Mouse (Mus musculus) midbrain, postnatal 0 days (tissue): ENCODE measurements around the gene Baat. TPM values are rescaled to one million over a fixed set of nuclear protein-coding genes. Genes with fewer than 3 reads are reported as not detected.

ENCODE experiments used
- ATAC-seq: fragments of 200-750 bp; cut with Nextera tagmentation; 2 replicates; pipeline ENCODE4 v1.8.0; 2017; ENCODE audit warnings: moderate number of reproducible peaks, mild to moderate bottlenecking, moderate TSS enrichment, moderate library complexity; ENCODE audit not compliant: low FRiP score
- DNase-seq: peaks from one replicate; pipeline ENCODE4 v3.0.0-alpha.2; 2015; ENCODE audit warnings: low spot score
- H3K27ac ChIP-seq: fragments of 300-500 bp; sonication (generic); 2 replicates; pipeline ENCODE4 v1.5.1; 2014; ENCODE audit warnings: low read depth, mild to moderate bottlenecking, low read length, mixed read lengths
- H3K27me3 ChIP-seq: fragments of 300-500 bp; sonication (generic); 2 replicates; pipeline ENCODE4 v1.6.1; 2014; ENCODE audit warnings: low read length, control low read depth, mixed read lengths; ENCODE audit not compliant: insufficient read depth
- H3K36me3 ChIP-seq: fragments of 300-500 bp; sonication (generic); 2 replicates; pipeline ENCODE4 v1.6.1; 2014; ENCODE audit warnings: low read length, control low read depth, mixed read lengths; ENCODE audit not compliant: insufficient read depth
- H3K4me1 ChIP-seq: fragments of 300-500 bp; sonication (generic); 2 replicates; pipeline ENCODE4 v1.6.1; 2014; ENCODE audit warnings: mild to moderate bottlenecking, control low read depth, antibody characterized with exemption, low read length, mixed read lengths; ENCODE audit not compliant: insufficient read depth
- H3K4me2 ChIP-seq: fragments of 300-500 bp; sonication (generic); 2 replicates; pipeline ENCODE4 v1.6.1; 2014; ENCODE audit warnings: low read depth, mild to moderate bottlenecking, low read length, mixed read lengths; ENCODE audit not compliant: poor library complexity, severe bottlenecking
- H3K4me3 ChIP-seq: fragments of 300-500 bp; sonication (generic); 2 replicates; pipeline ENCODE4 v1.5.1; 2014; ENCODE audit warnings: low read depth, mild to moderate bottlenecking, low read length, moderate library complexity
- H3K9ac ChIP-seq: fragments of 300-500 bp; sonication (generic); replicated peaks from 2 replicates; pipeline ENCODE4 v1.6.1; 2014; ENCODE audit warnings: mild to moderate bottlenecking, low read length, moderate library complexity, mixed read lengths; ENCODE audit not compliant: poor library complexity, severe bottlenecking
- H3K9me3 ChIP-seq: fragments of 300-500 bp; sonication (generic); 2 replicates; pipeline ENCODE4 v1.6.1; 2016; ENCODE audit warnings: low read length, control low read depth
- CTCF ChIP-seq: IDR thresholded peaks from 2 replicates; pipeline ENCODE4 v1.5.1; 2016; ENCODE audit warnings: antibody characterized with exemption, mild to moderate bottlenecking
- WGBS: fragments of 180-500 bp; shearing (Covaris S2); extraction: QIAGEN DNeasy Blood & Tissue Kit; methylation state at CpG from one replicate; pipeline ENCODE4 v1.1.7; 2014; 5-methylcytosine and 5-hydroxymethylcytosine counted together
- polyA plus RNA-seq: library from polyadenylated mRNA; unstranded; fragments of >200 nt; fragmentation: Nextera tagmentation; extraction: Ambion mirVana; gene quantifications from 2 replicates; pipeline ENCODE4 v1.2.1, GENCODE M21; 2015
- total RNA-seq: library from RNA; depleted of rRNA; stranded (reverse); fragments of >200 nt; gene quantifications from 2 replicates; pipeline ENCODE4 v1.2.3, GENCODE M21; 2014

Baat gene
- total and polyA plus RNA-seq, 2 experiments from 2014 or later: not detected

DNA sequence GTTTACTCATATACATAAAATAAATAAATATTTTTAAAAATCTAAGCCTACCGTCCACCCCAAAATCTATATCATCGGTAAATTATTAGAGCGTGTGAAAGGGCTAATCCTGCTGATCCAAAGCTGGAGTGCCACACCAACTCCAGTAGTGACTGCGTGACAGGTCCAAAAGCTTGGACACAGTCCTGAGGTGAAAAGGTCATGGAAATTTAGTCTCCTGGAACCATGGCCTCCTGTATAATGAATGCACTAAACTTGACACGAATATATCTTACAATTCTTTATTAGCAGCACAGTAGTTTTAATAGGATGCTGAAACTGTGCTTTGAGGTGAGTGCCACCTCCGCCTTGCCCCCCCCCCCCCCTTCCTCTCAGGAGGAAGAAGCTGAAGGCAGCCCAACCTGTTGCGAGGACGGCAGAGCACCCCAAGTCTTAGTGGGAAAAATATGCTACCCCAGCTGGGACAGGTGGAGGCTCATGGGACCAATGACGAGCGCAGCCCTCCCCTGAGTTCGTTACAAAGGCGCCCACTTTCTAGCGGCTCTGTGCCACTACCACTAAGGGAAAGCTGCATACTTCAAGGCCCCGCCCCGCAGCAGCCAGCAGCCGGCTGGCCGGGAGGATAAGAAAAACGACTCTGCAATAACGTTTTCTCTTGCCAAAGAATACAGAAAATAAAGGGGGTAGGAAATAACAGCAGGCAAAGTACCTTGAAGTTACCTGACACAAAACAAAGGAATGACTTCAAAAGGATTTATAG, 28.1 kb downstream of the Baat start:
- no peak overlapping the region for H3K27ac ChIP-seq
- H3K36me3 ChIP-seq: no peaks in the 10 kb centered on the region
- H3K4me3 ChIP-seq: peak overlapping the region; percentile 16
- WGBS: 20% methylated on average over 19 of the region's 19 CpGs
- H3K27me3 ChIP-seq: no peaks in the 10 kb centered on the region
- no peaks in the 10 kb centered on the region for H3K9me3 ChIP-seq
- no peaks in the 10 kb centered on the region for H3K4me1 ChIP-seq
- no peak for TF ChIP-seq CTCF
- H3K9ac ChIP-seq: no peak overlapping the region
- DNase-seq: no peak
- peak overlapping the region; percentile 53 for H3K4me2 ChIP-seq
- no peak for ATAC-seq

DNA sequence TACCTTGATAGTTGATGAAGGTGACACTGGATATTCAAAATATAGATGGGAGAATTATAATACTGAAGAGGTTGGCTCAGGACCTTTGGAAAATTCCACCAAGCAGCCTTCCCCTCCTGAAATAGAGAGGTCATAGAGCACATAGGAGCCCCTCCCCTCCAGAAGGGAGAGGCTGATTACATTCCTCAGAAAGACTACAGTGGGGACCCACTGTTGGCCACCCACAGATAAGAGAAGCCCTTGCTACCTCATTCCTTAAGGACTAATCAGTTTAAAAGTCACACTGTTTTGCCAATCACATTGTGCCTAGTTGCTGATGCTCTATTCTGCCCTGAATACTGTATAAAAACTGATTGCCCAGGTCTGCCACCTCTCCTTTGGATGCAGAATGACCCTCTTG, 31.8 kb downstream of the Baat start:
- H3K4me1 ChIP-seq: no peaks in the 10 kb centered on the region
- H3K9ac ChIP-seq: no peak overlapping the region
- no peak overlapping the region for H3K4me2 ChIP-seq
- H3K9me3 ChIP-seq: no peaks in the 10 kb centered on the region
- no peak for ATAC-seq
- no peak overlapping the region for H3K27ac ChIP-seq
- no peak for TF ChIP-seq CTCF
- H3K27me3 ChIP-seq: no peaks in the 10 kb centered on the region
- no peak for DNase-seq
- no peaks in the 10 kb centered on the region for H3K36me3 ChIP-seq
- no peak overlapping the region for H3K4me3 ChIP-seq

DNA sequence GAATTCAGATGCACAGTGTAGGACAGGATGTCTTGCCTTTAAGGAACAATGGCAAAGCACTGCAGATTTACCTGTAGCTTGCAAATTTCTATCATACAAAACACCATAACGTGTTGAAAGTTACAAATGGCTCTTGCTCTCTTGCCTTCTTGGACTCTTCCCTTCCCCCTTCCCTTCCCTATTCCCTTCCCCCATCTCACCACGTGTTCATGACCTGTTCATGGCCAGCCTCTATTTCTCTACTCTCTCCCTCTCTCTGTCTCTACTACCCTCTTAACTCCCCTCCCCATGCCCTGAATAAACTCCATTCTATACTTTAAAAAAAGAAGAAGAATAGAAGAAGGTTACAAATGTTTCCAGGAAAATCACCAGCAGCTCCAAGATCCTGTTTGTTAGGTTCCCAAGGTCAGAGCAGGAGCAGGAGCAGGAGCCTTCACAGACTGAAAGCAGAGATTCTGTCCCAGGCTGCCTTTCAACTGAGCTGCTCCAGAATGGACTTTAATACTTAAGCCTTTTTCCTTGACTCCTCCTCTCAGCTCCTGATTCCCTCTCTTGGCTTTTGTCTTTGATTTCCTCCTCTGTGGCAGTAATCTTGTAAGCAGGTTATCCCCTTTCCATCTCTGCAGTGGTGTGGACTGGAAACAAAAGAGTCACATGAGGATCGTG, 32.8 kb downstream of the Baat start, which contains the start of gene Acnat1:
Acnat1 (minus strand) TSS at position 478 of the 666 bp plus-strand sequence.
- Histone ChIP-seq H3K9ac (no peak within 1 kb of the TSS), H3K4me3 (no peak within 1 kb of the TSS), H3K4me2 (no peak within 1 kb of the TSS), H3K9me3 (no peaks in the 10 kb centered on the region), H3K36me3 (no peaks in the 10 kb centered on the region), H3K27me3 (no peaks in the 10 kb centered on the region), H3K27ac (no peak within 1 kb of the TSS), H3K4me1 (no peaks in the 10 kb centered on the region)
- ATAC-seq: no peak
- TF ChIP-seq CTCF: no peak
- 31% methylated on average over 3 of the region's 3 CpGs for WGBS
- no peak for DNase-seq

DNA sequence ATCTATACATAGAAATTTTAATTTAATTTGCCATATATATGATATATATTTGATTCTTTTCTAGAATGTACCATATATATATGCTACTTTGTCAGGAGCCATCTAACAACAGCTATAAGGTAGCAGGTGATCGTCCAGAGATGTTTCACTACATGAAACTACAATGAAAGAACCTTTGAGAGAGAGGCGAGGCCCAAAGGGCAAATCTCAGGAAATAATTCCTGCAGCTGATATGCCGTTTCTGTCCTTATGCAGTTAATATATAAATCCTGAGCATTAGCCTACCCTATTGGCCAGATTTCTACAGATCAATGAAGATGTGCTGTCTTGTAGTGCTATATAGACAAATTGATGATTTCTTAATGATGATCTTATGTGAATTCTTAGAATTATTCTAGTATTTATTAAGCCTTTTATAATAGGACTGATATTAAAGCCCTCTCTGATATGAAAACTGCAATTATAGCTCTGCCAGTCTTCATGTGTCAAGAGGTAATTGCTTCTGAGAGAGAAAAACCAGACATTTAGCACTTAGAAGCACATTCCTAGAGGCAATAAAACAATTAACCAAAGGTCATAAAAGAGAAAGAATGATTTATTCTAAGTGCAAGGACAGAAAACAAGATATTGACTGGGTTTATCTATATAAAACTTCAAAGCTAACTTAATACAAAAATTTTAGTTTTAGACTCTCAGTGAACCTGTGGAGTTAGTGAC, 36.8 kb downstream of the Baat start:
- H3K27me3 ChIP-seq: no peaks in the 10 kb centered on the region
- TF ChIP-seq CTCF: no peak
- H3K27ac ChIP-seq: no peak overlapping the region
- H3K4me1 ChIP-seq: no peaks in the 10 kb centered on the region
- H3K4me3 ChIP-seq: no peak overlapping the region
- H3K4me2 ChIP-seq: no peak overlapping the region
- WGBS: 89% methylated on average over 3 of the region's 3 CpGs
- H3K9me3 ChIP-seq: no peaks in the 10 kb centered on the region
- no peaks in the 10 kb centered on the region for H3K36me3 ChIP-seq
- ATAC-seq (no peak), DNase-seq (no peak)
- no peak overlapping the region for H3K9ac ChIP-seq

DNA sequence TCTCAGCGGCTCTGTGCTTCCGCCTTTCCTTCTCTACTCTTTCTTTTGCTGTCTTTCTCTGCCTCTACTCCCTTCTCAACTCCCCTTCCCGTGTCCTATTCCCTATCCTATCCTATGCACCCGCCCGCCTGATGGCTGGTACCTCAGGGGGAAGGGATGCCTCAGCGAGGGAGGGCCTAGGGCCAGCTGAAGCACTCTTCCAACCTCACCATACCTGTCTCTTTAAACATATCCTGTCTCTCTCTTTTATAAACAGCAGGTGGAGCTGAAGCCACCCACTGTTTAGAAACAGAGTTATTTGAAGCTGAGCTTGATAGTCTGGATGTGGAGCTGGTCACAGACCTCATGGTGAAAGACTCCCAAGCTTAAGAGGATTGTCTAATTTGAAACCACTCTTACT, 39.0 kb downstream of the Baat start:
- ATAC-seq: no peak
- H3K4me3 ChIP-seq: no peak overlapping the region
- no peaks in the 10 kb centered on the region for H3K36me3 ChIP-seq
- H3K27ac ChIP-seq: no peak overlapping the region
- DNase-seq: no peak
- no peaks in the 10 kb centered on the region for H3K9me3 ChIP-seq
- TF ChIP-seq CTCF: no peak
- no peaks in the 10 kb centered on the region for H3K4me1 ChIP-seq
- H3K9ac ChIP-seq: no peak overlapping the region
- no peak overlapping the region for H3K4me2 ChIP-seq
- WGBS: 90% methylated on average over 6 of the region's 6 CpGs
- H3K27me3 ChIP-seq: no peaks in the 10 kb centered on the region

DNA sequence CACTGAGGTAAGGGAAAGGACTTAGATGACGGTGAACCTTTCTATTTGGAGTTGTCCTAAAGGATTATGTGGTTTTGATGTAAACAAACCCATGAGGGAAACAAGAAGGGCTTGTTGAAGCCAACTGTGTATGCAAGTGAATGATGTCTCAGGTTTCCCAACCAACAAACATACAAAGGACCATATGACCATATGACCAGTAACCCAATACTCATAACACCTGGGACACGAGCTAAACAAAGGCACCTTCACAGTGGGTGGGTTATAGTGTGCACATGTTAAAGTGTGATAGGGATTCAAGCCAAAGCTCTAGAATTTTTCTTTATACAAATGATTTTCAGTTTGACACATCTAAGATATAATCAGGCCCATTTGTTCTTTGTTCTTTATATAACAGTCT, 50.2 kb downstream of the Baat start:
- H3K27ac ChIP-seq: no peak overlapping the region
- H3K36me3 ChIP-seq: no peaks in the 10 kb centered on the region
- 69% methylated on average over 2 of the region's 2 CpGs for WGBS
- H3K4me1 ChIP-seq: no peaks in the 10 kb centered on the region
- no peaks in the 10 kb centered on the region for H3K27me3 ChIP-seq
- no peaks in the 10 kb centered on the region for H3K9me3 ChIP-seq
- H3K4me2 ChIP-seq: no peak overlapping the region
- H3K9ac ChIP-seq: no peak overlapping the region
- no peak for TF ChIP-seq CTCF
- DNase-seq (no peak), ATAC-seq (no peak)
- no peak overlapping the region for H3K4me3 ChIP-seq
